Comparison of ENCODE assay signal across 21 mouse cellular contexts in genomic region chr10:98538706-98539105, GRCm38 (mm10).
DNase-seq lines count a peak whose midpoint lies in the region; ATAC-seq and TF ChIP-seq lines count a peak whose summit lies in the region.
"Had no signal": no experiment of that assay in that cellular context is flagged by ENCODE, and none has a peak within 500 bp of the region (broad histone marks: within the 10 kb centered on the region; RNA-seq: fewer than 3 reads in every experiment).

No protein-coding gene starts in this region.

- peak; percentile 15 to 50 for DNase-seq in lung, adult 18-20 months
- no peak for DNase-seq in lung, postnatal 4 days
- DNase-seq in adipocyte (ENCODE audit: low spot score): peak; percentile 58
- peak; percentile 68 for DNase-seq in lung, postnatal 0 days (ENCODE audit: low spot score)
- peak; percentile 35 for DNase-seq in skeletal muscle tissue, adult 2 months (ENCODE audit: low read depth, low spot score)
- DNase-seq in cerebellum, adult 2 months: no peak
- DNase-seq: adrenal gland, adult 8-10 months; adrenal gland, postnatal 36 days; cerebellum, adult 8-10 months; cerebellum, postnatal 14 days; embryo, embryonic 11 days; gastrocnemius, postnatal 25 days; heart, postnatal 14 days had no signal

- H3K4me3 ChIP-seq in lung, postnatal 0 days (ENCODE audit: low read depth, low read length): no peak overlapping the region
- no peak overlapping the region for H3K4me3 ChIP-seq in cerebellum, adult 2 months (replicated peaks; ENCODE audit: insufficient read depth, low read depth, low read length)
- H3K4me3 ChIP-seq: embryonic facial prominence, embryonic 15.5 days; erythroblast, embryonic 14.5 days; forebrain, embryonic 10.5 days; heart, embryonic 10.5 days; heart, embryonic 15.5 days; hindbrain, embryonic 10.5 days had no signal

- WGBS in lung, postnatal 0 days: 48% methylated on average over 1 of the region's 1 CpGs
- WGBS in cerebellum, adult 2 months: 95% methylated on average over 1 of the region's 1 CpGs

- TF ChIP-seq EP300 in lung, postnatal 0 days (IDR thresholded peaks at IDR 0.05): 0 out of 2 replicates have a peak, but pooled peaks have one; percentile 19

- no peaks in the 10 kb centered on the region for H3K9me3 ChIP-seq in lung, postnatal 0 days (ENCODE audit: low read length)
- H3K9me3 ChIP-seq: embryonic facial prominence, embryonic 15.5 days; forebrain, embryonic 10.5 days; heart, embryonic 10.5 days; heart, embryonic 15.5 days; hindbrain, embryonic 10.5 days had no signal

- no peaks in the 10 kb centered on the region for H3K36me3 ChIP-seq in lung, postnatal 0 days (ENCODE audit: insufficient read depth, low read length)
- H3K36me3 ChIP-seq: embryonic facial prominence, embryonic 15.5 days; forebrain, embryonic 10.5 days; heart, embryonic 10.5 days; heart, embryonic 15.5 days; hindbrain, embryonic 10.5 days had no signal

- H3K27ac ChIP-seq in lung, postnatal 0 days (ENCODE audit: low read length): no peak overlapping the region
- no peak overlapping the region for H3K27ac ChIP-seq in cerebellum, adult 2 months (ENCODE audit: insufficient read depth, low read length)
- H3K27ac ChIP-seq: embryonic facial prominence, embryonic 15.5 days; forebrain, embryonic 10.5 days; heart, embryonic 10.5 days; heart, embryonic 15.5 days; hindbrain, embryonic 10.5 days; hindbrain, embryonic 14.5 days had no signal

- TF ChIP-seq POLR2A in cerebellum, adult 2 months (IDR thresholded peaks at IDR 0.05; ENCODE audit: borderline replicate concordance, insufficient read depth, low read length): no peak

- ATAC-seq in lung, postnatal 0 days: peak; percentile 43; the same call in 1 of the 2 replicates
- ATAC-seq: forebrain, embryonic 16.5 days had no signal

- H3K4me1 ChIP-seq in lung, postnatal 0 days (ENCODE audit: insufficient read depth, low read depth, low read length): no peaks in the 10 kb centered on the region; the same call in 1 of the 2 replicates
- peaks cover 13% of the 10 kb centered on the region; the same call in 1 of the 2 replicates for H3K4me1 ChIP-seq in cerebellum, adult 2 months (ENCODE audit: control insufficient read depth, insufficient read depth, low read length)
- H3K4me1 ChIP-seq: hindbrain, embryonic 10.5 days had no signal

- no peak overlapping the region for H3K4me2 ChIP-seq in lung, postnatal 0 days (replicated peaks; ENCODE audit: low read depth, low read length)
- H3K4me2 ChIP-seq: embryonic facial prominence, embryonic 15.5 days; heart, embryonic 15.5 days; hindbrain, embryonic 14.5 days had no signal

- no peak overlapping the region for H3K9ac ChIP-seq in lung, postnatal 0 days (replicated peaks; ENCODE audit: low read depth)
- H3K9ac ChIP-seq: embryonic facial prominence, embryonic 15.5 days; heart, embryonic 15.5 days; hindbrain, embryonic 14.5 days had no signal

- no peaks in the 10 kb centered on the region for H3K27me3 ChIP-seq in lung, postnatal 0 days (replicated peaks; ENCODE audit: insufficient read depth, low read length)
- H3K27me3 ChIP-seq in cerebellum, adult 2 months (ENCODE audit: control insufficient read depth, insufficient read depth, low read length): no peaks in the 10 kb centered on the region
- H3K27me3 ChIP-seq: embryonic facial prominence, embryonic 15.5 days; heart, embryonic 15.5 days had no signal

- TF ChIP-seq CTCF in lung, postnatal 0 days (IDR thresholded peaks at IDR 0.05): no peak
- TF ChIP-seq CTCF in cerebellum, adult 2 months (IDR thresholded peaks at IDR 0.05; ENCODE audit: borderline replicate concordance, insufficient read depth, low read depth, low read length): no peak

Comparison
In these comparisons a context has a peak if more than half of its experiments do, and no peak if none do; other contexts are left out.
1. DNase-seq: peak in lung, adult 18-20 months (2 of 2), adipocyte (single experiment), lung, postnatal 0 days (single experiment) and skeletal muscle tissue, adult 2 months (single experiment); none in lung, postnatal 4 days (0 of 2) and cerebellum, adult 2 months (0 of 2).